Mouse (Mus musculus) MEL (cell line): ENCODE data around the gene Hoxd1. TPM values are rescaled to one million over a fixed set of nuclear protein-coding genes. Genes with fewer than 3 reads are reported as not detected.

ENCODE experiments used
- DNase-seq: peaks from one replicate; pipeline ENCODE4 v3.0.0; 2011; ENCODE audit warnings: low read depth, low spot score
- H3K27ac ChIP-seq: 2 replicates; pipeline ENCODE4 v1.5.1; 2012; ENCODE audit warnings: low read depth, mild to moderate bottlenecking, control low read depth, low read length, moderate library complexity; ENCODE audit not compliant: control insufficient read depth
- H3K27me3 ChIP-seq, 2 experiments: fragments of 150-350 bp in 1 of 2; sonication (generic) in 1 of 2; 2 replicates each; pipeline ENCODE4 v1.6.1; 2012; ENCODE audit warnings: low read length in 2 of 2, mild to moderate bottlenecking in 2 of 2, improper control_type of control experiment in 1 of 2, moderate library complexity in 1 of 2; ENCODE audit not compliant: insufficient read depth in 2 of 2, control insufficient read depth in 1 of 2
- H3K36me3 ChIP-seq, 2 experiments: 2 replicates each; pipeline ENCODE4 v1.6.1; 2012 to 2014; ENCODE audit warnings: low read length in 2 of 2, improper control_type of control experiment in 1 of 2, inconsistent platforms in 1 of 2, mild to moderate bottlenecking in 1 of 2; ENCODE audit not compliant: insufficient read depth in 2 of 2, control insufficient read depth in 1 of 2
- H3K4me1 ChIP-seq, 2 experiments: fragments of 150-350 bp in 1 of 2; sonication (generic) in 1 of 2; 2 replicates each; pipeline ENCODE4 v1.6.1; 2012; ENCODE audit warnings: low read length in 2 of 2, improper control_type of control experiment in 1 of 2, mild to moderate bottlenecking in 1 of 2; ENCODE audit not compliant: insufficient read depth in 2 of 2, control insufficient read depth in 1 of 2
- H3K4me3 ChIP-seq, 2 experiments: fragments of 150-350 bp in 1 of 2; sonication (generic) in 1 of 2; 2 replicates each; pipeline ENCODE4 v1.5.1; 2012; ENCODE audit warnings: low read depth in 2 of 2, low read length in 2 of 2, mild to moderate bottlenecking in 2 of 2, moderate library complexity in 2 of 2, control low read depth in 1 of 2, improper control_type of control experiment in 1 of 2; ENCODE audit not compliant: control insufficient read depth in 1 of 2, insufficient read depth in 1 of 2
- H3K79me2 ChIP-seq: 2 replicates; pipeline ENCODE4 v1.6.1; 2012; ENCODE audit warnings: mild to moderate bottlenecking, low read length, moderate library complexity; ENCODE audit not compliant: control insufficient read depth, poor library complexity, insufficient read depth
- H3K9ac ChIP-seq: 2 replicates; pipeline ENCODE4 v1.6.1; 2012; ENCODE audit warnings: low read depth, mild to moderate bottlenecking, control low read depth, low read length, moderate library complexity; ENCODE audit not compliant: control insufficient read depth, poor library complexity, severe bottlenecking
- H3K9me3 ChIP-seq: fragments of 150-350 bp; sonication (generic); replicated peaks from 2 replicates; pipeline ENCODE4 v1.6.1; 2012; ENCODE audit warnings: mild to moderate bottlenecking, low read length, improper control_type of control experiment, moderate library complexity; ENCODE audit not compliant: insufficient read depth
- BHLHE40 ChIP-seq: IDR thresholded peaks from 2 replicates; pipeline ENCODE4 v1.6.1; 2012; ENCODE audit warnings: low read depth, mild to moderate bottlenecking, inconsistent platforms, low read length, improper control_type of control experiment, borderline replicate concordance
- CHD1 ChIP-seq: IDR thresholded peaks from 2 replicates; pipeline ENCODE4 v1.6.1; 2012; ENCODE audit warnings: low read depth, mild to moderate bottlenecking, inconsistent platforms, low read length, improper control_type of control experiment
- CTCF ChIP-seq, 3 experiments: IDR thresholded peaks in 2 of 3; conservative IDR thresholded peaks in 1 of 3; 2 replicates each; pipeline ENCODE4 v1.5.1; 2011 to 2012; ENCODE audit warnings: low read length in 3 of 3, low read depth in 2 of 3, mild to moderate bottlenecking in 2 of 3, improper control_type of control experiment in 1 of 3, inconsistent platforms in 1 of 3, mixed read lengths in 1 of 3, moderate library complexity in 1 of 3; ENCODE audit not compliant: control insufficient read depth in 1 of 3, insufficient read depth in 1 of 3, poor library complexity in 1 of 3, severe bottlenecking in 1 of 3
- E2F4 ChIP-seq: IDR thresholded peaks from 2 replicates; pipeline ENCODE4 v1.6.1; 2011; ENCODE audit warnings: low read depth, low read length, improper control_type of control experiment, borderline replicate concordance
- ELF1 ChIP-seq: IDR thresholded peaks from 2 replicates; pipeline ENCODE4 v1.6.1; 2014; ENCODE audit warnings: low read depth, mild to moderate bottlenecking, inconsistent platforms, low read length, improper control_type of control experiment, moderate library complexity
- EP300 ChIP-seq, 2 experiments: IDR thresholded peaks; 2 replicates each; pipeline ENCODE4 v1.6.1; 2011; ENCODE audit warnings: improper control_type of control experiment in 2 of 2, low read length in 2 of 2, low read depth in 1 of 2, mild to moderate bottlenecking in 1 of 2
- HCFC1 ChIP-seq: IDR thresholded peaks from 2 replicates; pipeline ENCODE4 v1.6.1; 2012; ENCODE audit warnings: low read depth, mild to moderate bottlenecking, inconsistent platforms, low read length, improper control_type of control experiment, moderate library complexity
- KAT2A ChIP-seq: conservative IDR thresholded peaks from 2 replicates; pipeline ENCODE4 v1.6.1; 2012; ENCODE audit warnings: low read depth, low read length, improper control_type of control experiment, inconsistent platforms
- MAFK ChIP-seq: IDR thresholded peaks from 2 replicates; pipeline ENCODE4 v1.6.1; 2011; ENCODE audit warnings: low read depth, mild to moderate bottlenecking, low read length, improper control_type of control experiment, borderline replicate concordance
- MAX ChIP-seq: IDR thresholded peaks from 2 replicates; pipeline ENCODE4 v1.6.1; 2011; ENCODE audit warnings: low read length, improper control_type of control experiment
- MAZ ChIP-seq: IDR thresholded peaks from 2 replicates; pipeline ENCODE4 v1.6.1; 2012; ENCODE audit warnings: low read depth, mild to moderate bottlenecking, inconsistent platforms, low read length, improper control_type of control experiment
- MXI1 ChIP-seq: IDR thresholded peaks from 2 replicates; pipeline ENCODE4 v1.6.1; 2011; ENCODE audit warnings: mild to moderate bottlenecking, low read depth, low read length, improper control_type of control experiment
- POLR2A ChIP-seq, 2 experiments: IDR thresholded peaks; 2 replicates each; pipeline ENCODE4 v1.6.1; 2011 to 2012; ENCODE audit warnings: low read length in 2 of 2, mild to moderate bottlenecking in 2 of 2, control low read depth in 1 of 2, improper control_type of control experiment in 1 of 2, low read depth in 1 of 2, moderate library complexity in 1 of 2; ENCODE audit not compliant: control insufficient read depth in 1 of 2, insufficient read depth in 1 of 2, poor library complexity in 1 of 2
- POLR2AphosphoS2 ChIP-seq: IDR thresholded peaks from 2 replicates; pipeline ENCODE4 v1.6.1; 2011; ENCODE audit warnings: low read length, improper control_type of control experiment
- SIN3A ChIP-seq: IDR thresholded peaks from 2 replicates; pipeline ENCODE4 v1.6.1; 2012; ENCODE audit warnings: low read length, improper control_type of control experiment, inconsistent platforms
- TAL1 ChIP-seq: IDR thresholded peaks from 2 replicates; pipeline ENCODE4 v1.6.1; 2012; ENCODE audit warnings: mild to moderate bottlenecking, inconsistent platforms, low read length, moderate library complexity, mixed read lengths
- TBP ChIP-seq: IDR thresholded peaks from 2 replicates; pipeline ENCODE4 v1.8.0; 2011; ENCODE audit warnings: low read depth, low read length, improper control_type of control experiment
- ZC3H11A ChIP-seq: IDR thresholded peaks from 2 replicates; pipeline ENCODE4 v1.6.1; 2012; ENCODE audit warnings: low read depth, mild to moderate bottlenecking, inconsistent platforms, low read length, improper control_type of control experiment
- ZKSCAN1 ChIP-seq: IDR thresholded peaks from 2 replicates; pipeline ENCODE4 v1.6.1; 2012; ENCODE audit warnings: low read depth, mild to moderate bottlenecking, inconsistent platforms, low read length, improper control_type of control experiment, moderate library complexity
- ZMIZ1 ChIP-seq: IDR thresholded peaks from 2 replicates; pipeline ENCODE4 v1.6.1; 2012; ENCODE audit warnings: low read depth, mild to moderate bottlenecking, inconsistent platforms, low read length, improper control_type of control experiment, moderate library complexity
- polyA plus RNA-seq, 2 experiments: library from polyadenylated mRNA; stranded (reverse) in 1 of 2; unstranded in 1 of 2; fragments of >175 nt in 1 of 2; fragments of >200 nt in 1 of 2; gene quantifications; 2 replicates each; pipeline versions ENCODE4 v1.2.1 to v1.2.4; 2012; ENCODE audit warnings: low replicate concordance in 2 of 2, low read depth in 1 of 2; ENCODE audit not compliant: insufficient read length in 2 of 2, insufficient read depth in 1 of 2, missing spikeins in 1 of 2
- total RNA-seq: library from RNA; depleted of rRNA; stranded (reverse); fragments of 300-350 nt; gene quantifications from 2 replicates; pipeline ENCODE4 v1.2.3, GENCODE M21; 2012

The Hoxd1 gene
- total and polyA plus RNA-seq, 3 experiments, result not detected

DNA sequence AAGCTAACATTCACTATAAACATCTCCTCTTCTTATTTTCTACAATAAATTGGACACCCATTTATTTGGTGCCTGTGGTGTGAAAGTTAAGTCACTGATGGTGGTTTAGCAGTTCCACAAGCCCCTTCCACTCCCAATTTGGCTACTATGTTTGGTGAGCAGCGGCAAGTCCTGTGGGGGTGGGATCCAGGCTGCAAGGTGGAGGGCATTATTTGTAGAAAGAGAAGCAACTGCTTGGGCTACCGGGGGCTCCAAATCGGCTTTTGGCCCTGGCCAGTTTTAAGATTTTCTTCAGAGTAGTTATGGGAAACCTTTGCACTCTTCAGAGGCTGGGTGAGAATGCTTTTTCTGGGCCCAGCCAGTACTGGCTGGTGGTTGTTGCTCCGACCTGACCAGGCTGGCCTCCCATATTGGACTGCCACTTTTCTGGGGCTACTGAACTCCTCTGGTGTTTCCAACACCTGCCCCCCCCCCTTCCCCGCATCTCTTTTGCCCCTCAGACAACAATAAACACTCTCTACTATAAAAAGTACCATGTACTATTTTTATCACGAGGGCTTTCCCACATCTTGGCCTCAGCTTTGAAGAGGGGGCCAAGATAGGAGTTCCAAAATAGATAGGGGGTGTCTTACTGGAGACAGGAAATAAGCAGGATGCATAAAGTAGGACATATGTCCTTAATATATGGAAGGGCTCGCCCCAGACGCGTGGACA lies 30.8 kb upstream of the Hoxd1 start:
- Histone ChIP-seq H3K79me2 (no peaks in the 10 kb centered on the region), H3K27ac (no peak overlapping the region), H3K27me3 (peaks cover 0 to 2% of the 10 kb centered on the region in 2 experiments; a peak in 2 of 4 replicates), H3K9ac (no peak overlapping the region), H3K9me3 (no peaks in the 10 kb centered on the region), H3K4me3 (no peak overlapping the region), H3K4me1 (no peaks in the 10 kb centered on the region), H3K36me3 (no peaks in the 10 kb centered on the region)
- DNase-seq, result no peak
- TF ChIP-seq ZC3H11A (no peak), TAL1 (no peak), MAZ (no peak), ZKSCAN1 (no peak), EP300 (IDR thresholded peaks at IDR 0.05; ENCODE audit: low read depth in 1 of 2, low read length in 2 of 2) (no peak), KAT2A (no peak), MAFK (no peak), POLR2AphosphoS2 (no peak), SIN3A (no peak), ELF1 (no peak), BHLHE40 (no peak), HCFC1 (no peak), CHD1 (no peak), E2F4 (no peak), POLR2A (IDR thresholded peaks at IDR 0.05; ENCODE audit: control insufficient read depth in 1 of 2, insufficient read depth in 1 of 2, low read depth in 1 of 2, low read length in 2 of 2, poor library complexity in 1 of 2) (no peak), MAX (no peak), TBP (no peak), ZMIZ1 (no peak), CTCF (IDR thresholded peaks at IDR 0.05 in 2 of 3, conservative IDR thresholded peaks at IDR 0.05 in 1 of 3; ENCODE audit: control insufficient read depth in 1 of 3, insufficient read depth in 1 of 3, low read depth in 2 of 3, low read length in 3 of 3, poor library complexity in 1 of 3, severe bottlenecking in 1 of 3) (no peak), MXI1 (no peak)
